Mouse (Mus musculus) intestine, postnatal 0 days (tissue): Measurements from ENCODE around the gene Ltbp3. TPM values are rescaled to one million over a fixed set of nuclear protein-coding genes. Genes with fewer than 3 reads are reported as not detected.
A peak's percentile ranks its signal among the peaks of the same experiment; 100 is the strongest.

Experiments
- ATAC-seq: fragments of 200-750 bp; cut with Nextera tagmentation; 2 replicates; pipeline ENCODE4 v1.8.0; 2017; ENCODE audit warnings: mild to moderate bottlenecking, moderate TSS enrichment, moderate library complexity
- H3K27ac ChIP-seq: fragments of 300-500 bp; sonication (generic); 2 replicates; pipeline ENCODE4 v1.5.1; 2014; ENCODE audit warnings: mild to moderate bottlenecking, low read depth, low read length, moderate library complexity
- H3K27me3 ChIP-seq: fragments of 300-500 bp; sonication (generic); replicated peaks from 2 replicates; pipeline ENCODE4 v1.6.1; 2014; ENCODE audit warnings: low read length, mixed read lengths; ENCODE audit not compliant: control insufficient read depth, insufficient read depth
- H3K36me3 ChIP-seq: fragments of 300-500 bp; sonication (generic); 2 replicates; pipeline ENCODE4 v1.6.1; 2014; ENCODE audit warnings: mild to moderate bottlenecking, moderate library complexity; ENCODE audit not compliant: control insufficient read depth, insufficient read depth
- H3K4me1 ChIP-seq: fragments of 300-500 bp; sonication (generic); replicated peaks from 2 replicates; pipeline ENCODE4 v1.6.1; 2014; ENCODE audit warnings: antibody characterized with exemption, low read length, mixed read lengths; ENCODE audit not compliant: control insufficient read depth, insufficient read depth
- H3K4me2 ChIP-seq: fragments of 300-500 bp; sonication (generic); replicated peaks from 2 replicates; pipeline ENCODE4 v1.6.1; 2014; ENCODE audit warnings: low read depth, mild to moderate bottlenecking, moderate library complexity
- H3K4me3 ChIP-seq: fragments of 300-500 bp; sonication (generic); 2 replicates; pipeline ENCODE4 v1.5.1; 2014; ENCODE audit warnings: low read depth, low read length
- H3K9ac ChIP-seq: fragments of 300-500 bp; sonication (generic); 2 replicates; pipeline ENCODE4 v1.6.1; 2014; ENCODE audit warnings: mild to moderate bottlenecking, low read depth, low read length
- H3K9me3 ChIP-seq: fragments of 300-500 bp; sonication (generic); 2 replicates; pipeline ENCODE4 v1.6.1; 2016; ENCODE audit warnings: mixed run types; ENCODE audit not compliant: control insufficient read depth
- CTCF ChIP-seq: sonication (generic); IDR thresholded peaks from 2 replicates; pipeline ENCODE4 v1.5.1; 2016; ENCODE audit warnings: low read depth, mild to moderate bottlenecking, control low read depth, antibody characterized with exemption, moderate library complexity
- WGBS: fragments of 180-500 bp; shearing (Covaris S2); extraction: QIAGEN DNeasy Blood & Tissue Kit; methylation state at CpG from one replicate; pipeline ENCODE4 v1.1.7; 2014; 5-methylcytosine and 5-hydroxymethylcytosine counted together
- polyA plus RNA-seq: library from polyadenylated mRNA; unstranded; fragments of >200 nt; fragmentation: Nextera tagmentation; extraction: Ambion mirVana; gene quantifications from 2 replicates; pipeline ENCODE4 v1.2.1, GENCODE M21; 2015

Gene Ltbp3
- polyA plus RNA-seq, 1 experiment from 2014 or later = 11.9 TPM

DNA sequence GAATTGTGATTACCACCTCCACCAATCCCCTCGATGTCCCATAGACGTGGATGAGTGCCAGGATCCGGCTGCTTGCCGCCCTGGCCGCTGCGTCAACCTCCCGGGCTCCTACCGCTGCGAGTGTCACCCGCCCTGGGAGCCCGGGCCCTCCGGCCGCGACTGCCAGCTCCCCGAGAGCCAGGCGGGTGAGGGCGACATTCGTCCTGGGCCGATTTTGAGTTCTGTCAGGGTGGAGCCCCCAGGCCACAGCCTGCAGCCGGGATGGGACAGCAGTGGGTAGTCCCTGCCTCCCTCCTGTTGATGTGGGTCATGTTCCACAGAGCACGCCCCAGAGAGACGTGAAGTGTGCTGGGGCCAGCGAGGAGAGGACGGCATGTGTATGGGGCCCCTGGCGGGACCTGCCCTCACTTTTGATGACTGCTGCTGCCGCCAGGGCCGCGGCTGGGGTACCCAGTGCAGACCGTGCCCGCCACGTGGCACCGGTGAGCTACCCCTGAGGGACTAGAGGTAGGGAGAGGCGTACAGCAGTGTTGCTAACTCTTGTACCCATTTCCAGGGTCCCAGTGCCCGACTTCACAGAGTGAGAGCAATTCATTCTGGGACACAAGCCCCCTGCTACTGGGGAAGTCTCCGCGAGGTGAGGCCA, 16.4 kb downstream of the Ltbp3 start:
- Histone ChIP-seq H3K36me3 (peaks cover 60% of the 10 kb centered on the region), H3K4me1 (no peaks in the 10 kb centered on the region), H3K9ac (no peak overlapping the region), H3K4me2 (peak overlapping the region; percentile 37), H3K27me3 (0 out of 2 replicates have a peak, but pooled peaks cover 6% of the 10 kb centered on the region), H3K9me3 (no peaks in the 10 kb centered on the region), H3K4me3 (no peak overlapping the region), H3K27ac (no peak overlapping the region)
- WGBS = 40% methylated on average over 35 of the region's 36 CpGs
- no peak for TF ChIP-seq CTCF
- ATAC-seq = no peak

DNA sequence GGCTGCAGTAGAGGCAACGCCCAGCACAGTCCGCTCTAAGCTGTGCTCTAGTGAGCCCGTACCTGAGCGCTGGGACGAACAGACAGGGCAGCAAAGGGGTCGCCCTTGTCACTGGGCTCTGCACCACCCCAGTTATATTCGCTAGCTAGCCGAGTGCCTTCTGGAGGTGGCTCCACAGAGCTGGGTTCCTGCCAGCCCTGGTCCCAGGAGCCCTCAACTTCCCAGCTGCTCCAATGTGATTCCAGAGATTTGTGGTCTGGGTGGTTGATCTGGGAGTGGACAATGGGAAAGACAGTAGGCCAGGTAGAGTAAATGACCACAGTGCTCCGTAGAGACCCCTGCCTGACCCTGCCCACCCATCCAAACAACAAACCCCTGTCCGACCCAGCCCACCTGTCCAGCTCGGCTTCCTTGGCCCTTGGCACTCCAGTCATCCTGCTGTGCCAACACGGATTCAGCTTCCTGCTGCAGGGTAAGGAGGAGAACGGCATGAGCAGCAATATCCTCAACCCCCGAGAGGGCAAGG, 18.2 kb downstream of the Ltbp3 start:
- no peaks in the 10 kb centered on the region for H3K4me1 ChIP-seq
- no peaks in the 10 kb centered on the region for H3K9me3 ChIP-seq
- H3K27ac ChIP-seq = no peak overlapping the region
- no peak overlapping the region for H3K4me3 ChIP-seq
- no peak overlapping the region for H3K4me2 ChIP-seq
- H3K27me3 ChIP-seq = 0 out of 2 replicates have a peak, but pooled peaks cover 6% of the 10 kb centered on the region
- no peak overlapping the region for H3K9ac ChIP-seq
- 93% methylated on average over 14 of the region's 14 CpGs for WGBS
- no peak for TF ChIP-seq CTCF
- H3K36me3 ChIP-seq = peaks cover 68% of the 10 kb centered on the region
- no peak for ATAC-seq

DNA sequence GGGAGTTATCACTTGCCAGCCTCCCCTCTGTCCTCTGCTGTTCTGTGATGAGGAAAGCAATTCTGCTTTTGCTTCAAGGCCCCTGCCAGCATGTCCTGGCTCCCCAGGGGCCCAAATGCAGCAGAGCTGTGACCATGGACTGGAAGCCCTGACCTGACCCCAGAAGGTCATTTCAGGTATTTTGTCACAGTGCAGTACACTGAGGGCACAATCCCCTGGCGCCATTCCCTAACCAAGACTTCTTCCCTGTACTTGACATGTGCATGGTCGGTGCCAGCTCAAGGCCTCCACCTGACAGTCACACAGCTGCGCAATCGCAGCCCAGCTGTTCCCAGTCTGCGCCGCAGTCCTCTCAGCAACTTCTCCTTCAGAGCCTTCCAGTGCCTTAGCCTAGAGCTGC, 22.5 kb downstream of the Ltbp3 start:
- no peaks in the 10 kb centered on the region for H3K9me3 ChIP-seq
- no peak overlapping the region for H3K4me2 ChIP-seq
- H3K36me3 ChIP-seq = peaks cover 89% of the 10 kb centered on the region
- no peaks in the 10 kb centered on the region for H3K27me3 ChIP-seq
- ATAC-seq = no peak
- H3K4me3 ChIP-seq = no peak overlapping the region
- H3K27ac ChIP-seq = no peak overlapping the region
- no peak for TF ChIP-seq CTCF
- WGBS = 95% methylated on average over 6 of the region's 6 CpGs
- no peak overlapping the region for H3K9ac ChIP-seq
- no peaks in the 10 kb centered on the region for H3K4me1 ChIP-seq

DNA sequence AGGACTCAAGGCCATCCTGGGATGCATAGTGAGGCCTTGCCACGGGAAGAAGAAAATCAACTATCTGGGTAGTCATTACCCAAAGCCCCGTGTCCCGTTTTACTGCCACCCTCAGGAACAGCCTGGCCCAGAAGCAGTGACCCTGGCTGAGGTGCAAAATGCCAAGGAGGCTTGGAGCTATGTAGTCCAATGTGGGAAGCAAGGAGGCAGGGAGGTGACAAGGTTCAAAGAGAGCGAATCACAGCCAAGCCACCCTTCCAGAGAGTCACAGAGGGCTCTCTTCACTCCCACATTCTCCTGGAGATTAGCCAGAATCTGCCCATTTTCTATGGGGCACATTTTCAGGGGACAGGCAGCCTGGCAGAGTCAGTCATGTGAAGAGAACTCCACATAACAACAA, 26.6 kb downstream of the Ltbp3 start:
- Histone ChIP-seq H3K4me1 (0 out of 2 replicates have a peak, but pooled peaks cover 5% of the 10 kb centered on the region), H3K36me3 (peaks cover 63% of the 10 kb centered on the region), H3K4me2 (no peak overlapping the region), H3K9ac (no peak overlapping the region), H3K27me3 (no peaks in the 10 kb centered on the region), H3K9me3 (no peaks in the 10 kb centered on the region), H3K27ac (no peak overlapping the region), H3K4me3 (no peak overlapping the region)
- no peak for ATAC-seq
- WGBS = 84% methylated on average over 4 of the region's 4 CpGs
- no peak for TF ChIP-seq CTCF

DNA sequence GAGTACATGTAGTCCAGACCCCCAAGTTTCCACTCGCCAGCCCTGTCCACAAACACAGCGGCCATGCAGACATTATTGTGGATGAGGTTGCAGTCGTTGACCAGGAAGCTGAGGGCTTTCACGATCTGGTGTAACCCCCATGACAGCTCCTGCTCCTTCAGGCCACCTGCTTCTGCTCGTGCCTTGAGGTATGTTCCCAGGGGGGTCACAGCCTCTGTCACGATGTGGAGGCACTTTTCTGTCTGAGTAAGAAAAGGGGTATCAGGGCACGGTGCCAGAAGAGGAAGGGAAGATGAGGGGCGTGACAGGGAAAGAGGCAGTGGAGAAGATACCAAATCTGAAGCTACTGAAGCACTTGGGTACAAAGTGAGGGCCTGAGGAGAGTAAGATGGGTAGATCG, 29.6 kb downstream of the Ltbp3 start:
- Histone ChIP-seq H3K4me2 (peak overlapping the region; percentile 86), H3K4me3 (peak overlapping the region; percentile 76), H3K27ac (peak overlapping the region; percentile 87), H3K9me3 (no peaks in the 10 kb centered on the region), H3K27me3 (no peaks in the 10 kb centered on the region), H3K36me3 (peaks cover 37% of the 10 kb centered on the region), H3K9ac (peak overlapping the region; percentile 92), H3K4me1 (0 out of 2 replicates have a peak, but pooled peaks cover 5% of the 10 kb centered on the region)
- ATAC-seq = no peak
- no peak for TF ChIP-seq CTCF
- WGBS = 32% methylated on average over 9 of the region's 9 CpGs

DNA sequence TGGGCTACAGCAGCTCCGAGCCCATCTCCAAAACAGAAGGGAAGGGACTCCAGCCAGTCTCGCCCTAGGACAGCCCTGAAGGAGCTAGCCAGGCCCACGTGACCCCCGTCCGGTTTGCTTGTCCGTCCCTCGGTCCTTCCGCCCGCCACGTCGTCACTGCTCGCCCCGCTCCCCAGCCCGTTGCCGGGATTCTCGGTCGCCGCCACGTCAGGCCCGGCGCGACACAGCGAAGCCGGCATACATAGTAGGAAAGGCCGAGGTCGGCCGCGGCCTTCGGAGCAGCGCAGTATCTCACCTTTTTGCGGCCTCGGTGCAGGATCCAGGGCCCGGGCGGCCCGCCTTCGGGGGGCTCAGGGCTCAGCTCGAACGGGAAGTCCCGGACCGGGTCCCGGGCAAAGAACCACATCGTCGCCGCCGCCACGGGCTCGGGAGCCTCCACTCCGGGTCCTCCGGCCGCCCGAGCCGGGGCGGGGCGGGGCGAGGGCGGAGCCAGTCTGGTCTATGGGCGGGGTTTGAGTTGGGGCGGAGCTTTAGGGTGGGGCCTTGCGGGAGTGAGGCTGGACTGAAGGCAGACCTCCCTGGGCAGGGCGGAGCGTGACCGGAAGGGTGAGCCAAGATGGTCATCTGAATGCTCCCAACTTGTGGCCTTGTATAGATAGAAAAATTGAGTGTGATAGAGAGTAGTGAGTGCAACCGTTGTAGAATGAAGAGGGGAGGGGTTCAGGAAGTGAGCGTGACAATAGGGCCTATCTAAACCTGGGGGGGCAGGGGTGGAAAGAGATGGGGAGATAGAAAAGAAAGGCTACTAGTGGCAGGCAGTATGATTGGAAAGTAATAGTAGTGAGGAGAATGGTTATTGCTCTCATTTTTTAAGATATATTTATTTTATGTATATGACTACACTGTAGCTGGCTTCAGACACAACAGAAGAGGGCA, 30.5 kb downstream of the Ltbp3 start, which contains the start of gene Scyl1:
Scyl1 (minus strand) TSS at position 495 of the 936 bp plus-strand sequence.
- Histone ChIP-seq H3K9ac (peak within 1 kb of the TSS; percentile 92), H3K4me2 (peak within 1 kb of the TSS; percentile 86), H3K4me1 (0 out of 2 replicates have a peak, but pooled peaks cover 5% of the 10 kb centered on the region), H3K9me3 (no peaks in the 10 kb centered on the region), H3K4me3 (peak within 1 kb of the TSS; percentile 76), H3K27me3 (no peaks in the 10 kb centered on the region), H3K36me3 (peaks cover 29% of the 10 kb centered on the region), H3K27ac (peak within 1 kb of the TSS; percentile 87)
- ATAC-seq = peak; percentile 96
- 1% methylated on average over 64 of the region's 64 CpGs for WGBS
- no peak for TF ChIP-seq CTCF
